Comparison of ENCODE assay signal across 8 mouse cellular contexts in the genomic region with DNA sequence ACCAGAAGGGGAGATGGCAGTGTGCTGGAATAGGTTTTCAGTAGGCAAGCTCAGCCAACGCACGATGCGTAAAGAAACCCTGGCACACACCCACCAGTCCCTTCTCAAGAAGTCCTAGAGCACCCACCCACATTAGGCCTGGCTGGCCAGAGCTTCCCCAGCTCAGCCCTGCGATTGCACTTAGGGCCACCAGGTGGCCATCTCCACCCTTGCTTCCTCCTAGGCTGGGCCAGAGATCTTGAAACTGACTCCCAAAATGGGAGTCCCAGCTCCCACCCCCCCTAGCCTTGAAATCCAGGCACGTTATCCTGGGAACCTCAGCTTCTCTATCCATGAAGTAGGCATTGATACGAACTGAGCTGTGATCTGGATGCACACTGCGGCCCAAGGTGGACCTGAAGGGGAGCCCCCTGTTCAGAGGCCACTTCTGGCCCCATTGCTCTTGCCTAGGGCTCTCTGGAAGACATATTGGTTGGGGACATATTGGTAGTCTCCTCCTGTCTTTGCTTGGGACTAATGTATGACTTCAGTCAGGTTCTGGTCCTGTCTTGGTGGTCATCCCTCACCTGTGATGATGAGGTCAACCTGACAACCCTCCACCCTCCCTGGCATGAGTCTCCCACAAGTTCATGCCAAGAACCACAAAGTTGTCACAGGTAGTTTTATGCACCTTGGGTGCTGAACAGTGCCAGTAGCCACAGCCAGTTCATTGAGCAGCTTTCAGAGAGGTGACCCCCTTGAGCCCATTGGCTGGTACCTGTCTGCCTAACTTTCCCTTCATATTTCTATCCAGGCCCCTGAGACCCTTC. TPM values are rescaled to one million over a fixed set of nuclear protein-coding genes. Genes with fewer than 3 reads are reported as not detected.
DNase-seq lines count a peak whose midpoint lies in the region; ATAC-seq and TF ChIP-seq lines count a peak whose summit lies in the region.

No protein-coding gene starts in this region.

- 49% methylated on average over 7 of the region's 7 CpGs for WGBS in neural tube, embryonic 15.5 days
- 50% methylated on average over 7 of the region's 7 CpGs for WGBS in olfactory bulb, adult 2 months

- H3K9me3 ChIP-seq in neural tube, embryonic 15.5 days (replicated peaks), result no peaks in the 10 kb centered on the region

- H3K4me3 ChIP-seq in neural tube, embryonic 15.5 days (replicated peaks), result no peak overlapping the region
- no peak overlapping the region for H3K4me3 ChIP-seq in bone marrow macrophage, adult 2 months (ENCODE audit: insufficient read depth, low read length)
- no peak overlapping the region for H3K4me3 ChIP-seq in olfactory bulb, adult 2 months (ENCODE audit: insufficient read depth, low read depth, low read length)

- H3K4me1 ChIP-seq in neural tube, embryonic 15.5 days, result no peaks in the 10 kb centered on the region
- peaks cover under 1% of the 10 kb centered on the region for H3K4me1 ChIP-seq in bone marrow macrophage, adult 2 months (ENCODE audit: control insufficient read depth, insufficient read depth, low read length)
- peaks cover 7% of the 10 kb centered on the region; the same call in 1 of the 2 replicates for H3K4me1 ChIP-seq in olfactory bulb, adult 2 months (ENCODE audit: control insufficient read depth, insufficient read depth, low read length)

- no peaks in the 10 kb centered on the region for H3K36me3 ChIP-seq in neural tube, embryonic 15.5 days

- peak; percentile 68 for DNase-seq in CD4-positive, CD25-positive, alpha-beta regulatory T cell, adult 2 months (ENCODE audit: low read depth, low spot score)
- DNase-seq in neural tube, embryonic 10.5 days (ENCODE audit: extremely low spot score, low spot score), result peak; percentile 50
- DNase-seq in gastrocnemius, postnatal 10 days, result peak; percentile 58
- peak; percentile 24 for DNase-seq in left cerebral cortex, adult 11 months (ENCODE audit: low spot score)

- no peak for TF ChIP-seq POLR2A in bone marrow macrophage, adult 2 months (IDR thresholded peaks at IDR 0.05; ENCODE audit: borderline replicate concordance, low read depth, low read length)
- no peak for TF ChIP-seq POLR2A in olfactory bulb, adult 2 months (IDR thresholded peaks at IDR 0.05; ENCODE audit: insufficient read depth, low read depth, low read length)

- H3K27me3 ChIP-seq in neural tube, embryonic 15.5 days (replicated peaks), result no peaks in the 10 kb centered on the region

- peak; percentile 71 for TF ChIP-seq CTCF in bone marrow macrophage, adult 2 months (IDR thresholded peaks at IDR 0.05; ENCODE audit: low read depth, low read length)
- TF ChIP-seq CTCF in olfactory bulb, adult 2 months (IDR thresholded peaks at IDR 0.05; ENCODE audit: insufficient read depth, low read depth, low read length), result peak; percentile 72

- ATAC-seq in CD4-positive, CD25-positive, alpha-beta regulatory T cell, adult 4 months, result no peak
- ATAC-seq in neural tube, embryonic 15.5 days (ENCODE audit: low FRiP score), result no peak

- H3K27ac ChIP-seq in neural tube, embryonic 15.5 days (replicated peaks), result no peak overlapping the region
- H3K27ac ChIP-seq in bone marrow macrophage, adult 2 months (ENCODE audit: insufficient read depth, low read depth, low read length), result no peak overlapping the region
- no peak overlapping the region for H3K27ac ChIP-seq in olfactory bulb, adult 2 months (ENCODE audit: insufficient read depth, low read depth, low read length)

- no peak overlapping the region for H3K4me2 ChIP-seq in neural tube, embryonic 15.5 days

- no peak overlapping the region for H3K9ac ChIP-seq in neural tube, embryonic 15.5 days (replicated peaks)

RNA-seq across cellular contexts. Expression of a gene that starts 13.1 kb away (rescaled TPM):
- 100 to 1,000 TPM; 220 to 344 TPM for polyA plus RNA-seq in CD4-positive, CD25-positive, alpha-beta regulatory T cell, adult 4 months (2017; shearing (Covaris generic))
- 9.4 and 14.4 TPM in 2 replicates for polyA plus RNA-seq in neural tube, embryonic 15.5 days (2015; fragmentation: Nextera tagmentation; extraction: Ambion mirVana)
- polyA plus RNA-seq in bone marrow macrophage, adult 2 months (2012; ENCODE audit: insufficient read depth, insufficient read length, missing spikeins), result 3.1 and 4.0 TPM in 2 replicates
- total RNA-seq in gastrocnemius, postnatal 10 days (2021), result 1 to 10 TPM; 7.0 to 8.0 TPM
- polyA plus RNA-seq in olfactory bulb, adult 2 months (2012; ENCODE audit: insufficient read depth, insufficient read length, low replicate concordance, missing spikeins), result not detected in 2 replicates

RNA-seq across cellular contexts. Expression of a gene that starts 17.7 kb away (rescaled TPM):
- under 1 TPM; 0.08 to 0.41 TPM for polyA plus RNA-seq in CD4-positive, CD25-positive, alpha-beta regulatory T cell, adult 4 months (2017; shearing (Covaris generic))
- 0.27 and 1.1 TPM in 2 replicates for polyA plus RNA-seq in neural tube, embryonic 15.5 days (2015; fragmentation: Nextera tagmentation; extraction: Ambion mirVana)
- polyA plus RNA-seq in bone marrow macrophage, adult 2 months (2012; ENCODE audit: insufficient read depth, insufficient read length, missing spikeins), result not detected in 2 replicates
- total RNA-seq in gastrocnemius, postnatal 10 days (2021), result under 1 TPM; 0.16 to 0.41 TPM
- polyA plus RNA-seq in olfactory bulb, adult 2 months (2012; ENCODE audit: insufficient read depth, insufficient read length, low replicate concordance, missing spikeins), result not detected in 2 replicates

RNA-seq across cellular contexts. Expression of a gene that starts 54.4 kb away (rescaled TPM):
- not detected for polyA plus RNA-seq in CD4-positive, CD25-positive, alpha-beta regulatory T cell, adult 4 months (2017; shearing (Covaris generic))
- polyA plus RNA-seq in neural tube, embryonic 15.5 days (2015; fragmentation: Nextera tagmentation; extraction: Ambion mirVana), result not detected in 2 replicates
- not detected in 2 replicates for polyA plus RNA-seq in bone marrow macrophage, adult 2 months (2012; ENCODE audit: insufficient read depth, insufficient read length, missing spikeins)
- total RNA-seq in gastrocnemius, postnatal 10 days (2021), result not detected
- not detected in 2 replicates for polyA plus RNA-seq in olfactory bulb, adult 2 months (2012; ENCODE audit: insufficient read depth, insufficient read length, low replicate concordance, missing spikeins)

Comparison
In these comparisons a context has a peak if more than half of its experiments do, and no peak if none do; other contexts are left out.
1. RNA of a gene that starts 13.1 kb away (polyA plus RNA-seq): 220 to 344 TPM in CD4-positive, CD25-positive, alpha-beta regulatory T cell, adult 4 months; 9.4 to 14.4 TPM in neural tube, embryonic 15.5 days, 3.1 to 4.0 TPM in bone marrow macrophage, adult 2 months and not detected in olfactory bulb, adult 2 months; every median in the first group is over 10 times any median in the second.
2. Peak in every context shown above with its lines, with median percentiles within 50 percentile points of each other: DNase-seq.